Mouse (Mus musculus) embryonic facial prominence, embryonic 10.5 days (tissue): Measurements from ENCODE around the gene Ranbp1. TPM values are rescaled to one million over a fixed set of nuclear protein-coding genes. Genes with fewer than 3 reads are reported as not detected.

ENCODE experiments used
- DNase-seq: peaks from one replicate; pipeline ENCODE4 v3.0.0-alpha.2; 2017; ENCODE audit warnings: low spot score
- H3K27ac ChIP-seq: fragments of 300-500 bp; sonication (generic); replicated peaks from 2 replicates; pipeline ENCODE4 v1.5.1; 2016; ENCODE audit warnings: mild to moderate bottlenecking
- H3K27me3 ChIP-seq: fragments of 300-500 bp; sonication (generic); replicated peaks from 2 replicates; pipeline ENCODE4 v1.6.1; 2016; ENCODE audit warnings: low read depth, mild to moderate bottlenecking; ENCODE audit not compliant: poor library complexity, severe bottlenecking
- H3K36me3 ChIP-seq: fragments of 300-500 bp; sonication (generic); replicated peaks from 2 replicates; pipeline ENCODE4 v1.6.1; 2016; ENCODE audit warnings: mild to moderate bottlenecking, moderate library complexity
- H3K4me1 ChIP-seq: fragments of 300-500 bp; sonication (generic); 2 replicates; pipeline ENCODE4 v1.6.1; 2016
- H3K4me3 ChIP-seq: fragments of 300-500 bp; sonication (generic); 2 replicates; pipeline ENCODE4 v1.5.1; 2016; ENCODE audit warnings: mild to moderate bottlenecking, moderate library complexity
- H3K9me3 ChIP-seq: fragments of 300-500 bp; sonication (generic); 2 replicates; pipeline ENCODE4 v1.6.1; 2016; ENCODE audit warnings: mild to moderate bottlenecking
- WGBS: fragments of 180-500 bp; shearing (Covaris S2); methylation state at CpG from one replicate; pipeline ENCODE4 v1.1.7; 2016; 5-methylcytosine and 5-hydroxymethylcytosine counted together
- polyA plus RNA-seq: library from polyadenylated mRNA; unstranded; fragments of >200 nt; fragmentation: Nextera tagmentation; extraction: Ambion mirVana; gene quantifications from 2 replicates; pipeline ENCODE4 v1.2.1, GENCODE M21; 2016

The Ranbp1 gene
- polyA plus RNA-seq, 1 experiment from 2014 or later, result 1,276 TPM

DNA sequence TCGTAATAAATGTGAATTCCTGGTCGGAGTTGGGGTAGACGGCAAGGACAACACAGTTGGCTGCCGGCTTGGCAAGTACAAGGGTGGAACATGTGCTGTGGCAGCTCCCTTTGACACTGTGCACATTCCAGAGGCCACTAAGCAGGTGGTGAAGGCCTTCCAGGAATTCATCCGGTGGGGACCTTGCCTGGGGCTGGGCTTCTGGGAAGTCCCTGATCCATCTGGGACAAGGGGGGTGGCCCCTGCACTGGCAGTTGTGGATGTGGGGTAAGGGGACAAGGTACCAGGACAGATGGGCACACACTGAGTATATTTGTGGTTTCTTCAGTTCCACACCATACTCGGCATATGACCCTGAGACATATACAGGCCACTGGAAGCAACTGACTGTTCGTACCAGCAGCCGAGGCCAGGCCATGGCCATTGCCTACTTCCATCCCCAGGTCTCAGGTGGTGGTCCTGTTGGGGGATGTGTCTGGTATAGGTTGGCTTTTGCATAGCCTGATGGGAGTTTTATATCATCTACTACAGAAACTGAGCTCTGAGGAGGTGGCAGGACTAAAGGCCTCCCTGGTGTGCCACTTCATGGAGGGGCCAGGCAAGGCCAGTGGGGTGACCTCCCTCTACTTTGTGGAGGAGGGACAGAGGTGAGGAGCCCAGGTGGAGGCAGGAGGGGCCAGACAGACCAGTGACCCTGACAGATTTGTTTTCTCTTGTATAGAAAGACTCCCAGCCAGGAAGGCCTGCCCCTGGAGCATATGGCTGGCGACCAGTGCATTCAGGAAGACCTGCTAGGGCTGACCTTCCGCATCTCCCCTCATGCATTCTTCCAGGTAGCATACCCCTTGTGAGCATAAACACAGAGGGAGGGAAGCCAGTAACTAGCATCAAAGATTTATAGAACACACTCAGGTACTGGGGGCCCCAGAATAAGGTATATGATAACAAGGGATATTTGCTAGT, 2.6 kb upstream of the Ranbp1 start:
- peaks cover 73% of the 10 kb centered on the region for H3K36me3 ChIP-seq
- peak; percentile 31 for DNase-seq
- no peaks in the 10 kb centered on the region for H3K27me3 ChIP-seq
- H3K9me3 ChIP-seq, result no peaks in the 10 kb centered on the region
- peak overlapping the region; percentile 77 for H3K4me3 ChIP-seq
- 78% methylated on average over 10 of the region's 10 CpGs for WGBS
- H3K27ac ChIP-seq, result 0 out of 2 replicates have a peak overlapping the region, but pooled peaks have one; percentile 2
- H3K4me1 ChIP-seq, result peaks cover 38% of the 10 kb centered on the region

DNA sequence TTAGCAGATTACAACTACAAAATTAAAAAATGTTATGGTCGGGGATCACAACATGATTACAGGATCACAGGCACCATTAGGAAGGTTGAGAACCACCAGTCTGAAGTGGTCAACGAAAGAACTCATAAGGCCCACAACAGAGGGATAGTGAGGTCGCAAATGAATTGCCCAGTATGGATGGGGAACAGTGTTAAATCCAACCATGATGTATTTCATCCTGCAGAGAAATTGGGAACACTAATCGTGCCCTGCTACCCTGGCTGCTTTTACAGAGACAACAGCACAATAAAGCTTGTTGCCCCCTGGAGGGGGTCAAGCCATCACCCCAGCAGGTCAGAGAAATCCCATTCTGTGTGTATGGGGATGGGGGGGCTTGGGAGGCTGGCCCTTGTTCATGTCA, 1.7 kb upstream of the Ranbp1 start:
- H3K27ac ChIP-seq, result 0 out of 2 replicates have a peak overlapping the region, but pooled peaks have one; percentile 96
- WGBS, result 69% methylated on average over 4 of the region's 4 CpGs
- H3K4me1 ChIP-seq, result peaks cover 45% of the 10 kb centered on the region
- H3K27me3 ChIP-seq, result no peaks in the 10 kb centered on the region
- peak overlapping the region; percentile 77 for H3K4me3 ChIP-seq
- no peak for DNase-seq
- no peaks in the 10 kb centered on the region for H3K9me3 ChIP-seq
- peaks cover 73% of the 10 kb centered on the region for H3K36me3 ChIP-seq

- peak; percentile 50 for DNase-seq
- peaks cover 73% of the 10 kb centered on the region for H3K36me3 ChIP-seq
- 11% methylated on average over 27 of the region's 27 CpGs for whole genome bisulfite sequencing
- peaks cover 47% of the 10 kb centered on the region for H3K4me1 ChIP-seq
- peak overlapping the region; percentile 77 for H3K4me3 ChIP-seq
- no peaks in the 10 kb centered on the region for H3K27me3 ChIP-seq
- H3K9me3 ChIP-seq, result no peaks in the 10 kb centered on the region
- H3K27ac ChIP-seq, result peak overlapping the region; percentile 96
Measured at GRCm38 (mm10) chr16:18249364-18249967, 934 bp upstream of the Ranbp1 start.

DNA sequence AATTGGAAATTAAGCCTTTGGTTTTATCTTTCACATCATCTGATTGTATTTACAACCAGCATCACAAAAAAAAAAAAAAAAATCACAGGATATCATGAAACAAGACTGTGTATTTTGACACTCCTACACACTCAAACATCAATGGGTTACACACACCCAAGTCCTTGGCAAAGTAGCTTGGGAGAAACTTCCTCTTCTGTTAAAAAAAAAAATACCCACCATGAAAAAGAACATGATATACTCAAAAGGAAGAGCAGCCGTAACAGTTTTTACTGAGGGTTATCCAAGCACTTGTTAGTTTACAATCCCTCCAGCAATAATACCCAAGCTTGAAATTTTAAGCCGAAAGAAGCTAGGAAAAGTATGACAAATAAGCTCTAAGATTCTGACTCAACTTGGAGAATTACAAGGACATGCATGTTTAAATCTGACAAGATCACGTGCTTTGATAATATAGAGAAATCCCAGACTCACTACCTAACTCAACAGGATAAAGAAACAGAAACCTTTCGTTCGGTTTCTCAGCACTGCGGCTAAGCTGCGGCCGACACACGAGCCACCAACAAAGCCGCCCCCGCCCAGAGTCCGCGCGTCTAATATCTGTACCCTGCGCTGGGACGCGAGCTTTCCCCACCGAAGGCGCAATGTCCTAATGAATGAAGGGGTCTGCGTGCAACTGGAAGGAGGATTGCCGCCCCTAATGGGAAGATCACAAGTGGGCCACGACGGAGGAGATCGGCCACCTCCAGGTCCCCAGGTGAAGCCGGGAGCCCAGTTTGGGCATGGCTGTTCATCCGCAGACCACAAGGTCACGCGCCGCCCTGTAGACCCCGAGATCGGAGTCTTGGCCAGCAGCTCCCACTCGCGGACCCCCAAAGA, 772 bp downstream of the Ranbp1 start:
- Histone ChIP-seq H3K27ac (peak overlapping the region; percentile 96), H3K4me1 (peaks cover 47% of the 10 kb centered on the region), H3K9me3 (no peaks in the 10 kb centered on the region), H3K4me3 (peak overlapping the region; percentile 77), H3K36me3 (peaks cover 73% of the 10 kb centered on the region), H3K27me3 (no peaks in the 10 kb centered on the region)
- DNase-seq, result no peak
- WGBS, result under 1% methylated on average over 33 of the region's 33 CpGs

DNA sequence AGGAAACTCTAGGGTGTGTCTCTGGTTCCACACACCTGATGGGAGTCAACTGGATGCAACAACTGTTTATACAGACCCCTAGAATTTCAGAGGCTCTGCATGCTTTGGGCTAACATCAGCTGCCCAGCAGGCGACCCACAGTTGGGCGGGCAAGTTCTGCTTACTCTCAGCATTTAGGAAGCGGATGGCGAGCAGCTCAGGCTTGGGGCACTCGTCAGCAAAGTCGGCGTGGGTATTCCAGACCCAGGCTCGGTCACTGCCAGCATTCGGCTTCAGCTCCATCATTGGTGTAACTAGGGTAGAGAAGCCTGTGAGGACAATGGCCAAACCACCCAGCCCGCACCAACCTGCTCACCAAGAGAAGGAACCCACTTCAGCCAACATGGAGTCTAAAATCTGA, 7.0 kb downstream of the Ranbp1 start:
- DNase-seq, result no peak
- no peak overlapping the region for H3K27ac ChIP-seq
- peaks cover 15% of the 10 kb centered on the region for H3K4me1 ChIP-seq
- 92% methylated on average over 10 of the region's 10 CpGs for WGBS
- H3K4me3 ChIP-seq, result no peak overlapping the region
- no peaks in the 10 kb centered on the region for H3K27me3 ChIP-seq
- H3K36me3 ChIP-seq, result peaks cover 98% of the 10 kb centered on the region
- no peaks in the 10 kb centered on the region for H3K9me3 ChIP-seq

DNA sequence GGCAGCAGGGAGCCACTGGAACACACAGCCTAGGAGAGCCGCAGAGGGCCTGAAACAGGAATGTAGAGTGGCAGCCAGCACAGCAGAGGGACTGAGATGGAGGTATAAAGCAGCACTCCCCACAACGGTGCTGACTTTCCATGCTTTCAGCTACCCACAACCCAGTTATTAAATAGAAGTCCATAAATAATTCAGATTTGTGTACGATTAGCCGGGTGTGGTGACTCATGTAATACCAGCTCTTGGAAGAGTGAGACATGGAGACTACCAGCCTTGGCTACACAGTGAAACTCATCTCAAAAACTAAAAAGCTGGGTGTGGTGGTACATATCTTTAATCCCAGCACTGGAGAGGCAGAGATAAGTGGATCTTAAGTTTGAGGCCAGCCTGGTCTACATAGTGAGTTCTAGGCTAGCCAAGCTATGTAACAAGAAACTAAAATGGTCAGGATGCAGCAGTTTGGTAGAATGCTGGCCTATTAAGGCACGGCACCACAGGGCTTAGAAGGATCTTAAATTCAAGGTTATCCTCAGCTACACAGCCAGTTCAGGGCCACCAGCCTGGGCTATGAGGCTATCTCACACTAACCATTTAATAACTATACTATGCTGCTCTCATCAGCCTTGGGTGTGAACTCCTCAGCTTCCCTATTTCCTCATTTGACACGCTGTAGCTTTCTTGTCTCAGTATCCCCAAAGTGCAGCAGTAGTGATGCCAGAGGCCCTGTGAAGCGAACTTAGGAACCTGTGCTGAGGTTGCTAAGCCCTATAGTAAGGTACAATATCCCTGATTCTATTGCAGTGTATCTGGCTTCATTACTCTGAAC, 11.6 kb downstream of the Ranbp1 start:
- 77% methylated on average over 7 of the region's 7 CpGs for WGBS
- Histone ChIP-seq H3K4me3 (no peak overlapping the region), H3K36me3 (peaks cover 55% of the 10 kb centered on the region), H3K4me1 (peaks cover 30% of the 10 kb centered on the region), H3K27ac (no peak overlapping the region; the same call in 1 of the 2 replicates), H3K9me3 (no peaks in the 10 kb centered on the region), H3K27me3 (no peaks in the 10 kb centered on the region)
- no peak for DNase-seq

DNA sequence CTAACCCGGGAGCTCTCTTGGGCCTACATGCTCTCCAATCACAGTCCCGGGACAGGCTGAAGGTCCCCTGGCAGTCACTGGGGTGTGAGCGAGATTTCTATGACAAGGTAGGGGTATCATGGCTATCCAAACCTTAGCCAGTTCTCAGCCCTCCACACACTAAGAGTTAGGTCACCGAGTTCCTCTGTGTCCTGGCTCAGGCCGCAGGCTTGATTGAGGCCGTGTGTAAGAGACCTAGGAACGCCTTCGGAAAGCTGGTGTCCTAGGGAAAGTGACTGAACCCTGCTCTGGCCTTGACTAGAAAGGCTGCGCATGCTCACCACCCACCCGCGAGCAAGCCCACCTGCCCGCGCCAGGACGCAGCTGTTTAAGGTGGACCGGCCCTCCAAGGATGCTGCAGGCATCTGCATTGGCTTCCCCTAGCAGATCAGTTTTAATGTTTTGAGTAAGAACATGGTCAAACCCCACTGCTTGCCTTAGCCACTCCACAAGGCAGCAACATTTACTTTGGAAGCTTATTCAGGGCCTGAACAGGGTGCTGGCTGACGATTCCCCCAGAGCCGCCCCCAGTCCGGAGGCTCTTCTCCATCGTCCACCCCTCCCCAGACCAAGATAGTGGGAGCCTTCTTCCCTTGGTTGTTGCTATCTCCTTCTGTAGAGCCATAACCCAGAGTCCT, 13.0 kb downstream of the Ranbp1 start:
- H3K27me3 ChIP-seq, result no peaks in the 10 kb centered on the region
- H3K27ac ChIP-seq, result peak overlapping the region; percentile 90
- H3K9me3 ChIP-seq, result no peaks in the 10 kb centered on the region
- H3K4me1 ChIP-seq, result peaks cover 32% of the 10 kb centered on the region
- H3K4me3 ChIP-seq, result peak overlapping the region; percentile 93
- 6% methylated on average over 19 of the region's 19 CpGs for WGBS
- peak; percentile 82 for DNase-seq
- peaks cover 41% of the 10 kb centered on the region for H3K36me3 ChIP-seq

GRCm38 (mm10) chr16:18234671-18235388, 13.7 kb downstream of the Ranbp1 start, which contains the start of gene Zdhhc8:
Gene Zdhhc8, minus strand, starts transcription at chr16:18235136.
- DNase-seq, result peak; percentile 83
- no peaks in the 10 kb centered on the region for H3K9me3 ChIP-seq
- H3K27me3 ChIP-seq, result no peaks in the 10 kb centered on the region
- peak within 1 kb of the TSS; percentile 93 for H3K4me3 ChIP-seq
- under 1% methylated on average over 79 of the region's 79 CpGs for WGBS
- peaks cover 34% of the 10 kb centered on the region for H3K36me3 ChIP-seq
- peak within 1 kb of the TSS; percentile 90 for H3K27ac ChIP-seq
- H3K4me1 ChIP-seq, result peaks cover 32% of the 10 kb centered on the region

GRCm38 (mm10) chr16:18233919-18234670, 14.4 kb downstream of the Ranbp1 start:
- Histone ChIP-seq H3K9me3 (no peaks in the 10 kb centered on the region), H3K27me3 (no peaks in the 10 kb centered on the region), H3K27ac (peak overlapping the region; percentile 90), H3K4me1 (peaks cover 38% of the 10 kb centered on the region), H3K4me3 (peak overlapping the region; percentile 93), H3K36me3 (peaks cover 33% of the 10 kb centered on the region)
- 21% methylated on average over 13 of the region's 13 CpGs for whole genome bisulfite sequencing
- DNase-seq, result no peak

DNA sequence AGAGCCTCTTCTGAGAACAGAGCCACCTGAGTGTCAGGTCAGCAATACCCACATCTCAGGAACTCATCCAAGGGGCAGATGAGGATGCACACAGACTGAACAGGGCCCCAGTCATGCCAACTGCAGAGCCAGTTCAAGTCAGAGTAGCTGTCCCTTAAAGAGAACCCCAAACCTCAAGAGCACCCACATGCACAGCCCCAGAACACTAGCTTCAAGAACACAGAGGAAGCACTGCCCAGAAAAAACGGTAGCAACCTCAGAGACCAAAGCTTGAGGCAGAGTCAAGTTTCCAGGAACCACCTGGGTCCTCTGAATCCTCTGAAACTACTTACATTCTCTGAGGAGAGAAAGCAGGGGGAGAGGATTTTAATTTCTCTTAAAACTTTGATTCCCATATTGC, 15.1 kb downstream of the Ranbp1 start:
- H3K9me3 ChIP-seq, result no peaks in the 10 kb centered on the region
- H3K27me3 ChIP-seq, result no peaks in the 10 kb centered on the region
- no peak for DNase-seq
- H3K36me3 ChIP-seq, result peaks cover 33% of the 10 kb centered on the region
- WGBS, result 57% methylated on average over 1 of the region's 1 CpGs
- peaks cover 42% of the 10 kb centered on the region for H3K4me1 ChIP-seq
- peak overlapping the region; percentile 93 for H3K4me3 ChIP-seq
- H3K27ac ChIP-seq, result no peak overlapping the region
